Mouse (Mus musculus) neutrophil, adult 83 days (primary cell): ENCODE results near the gene Arid3a. TPM values are rescaled to one million over a fixed set of nuclear protein-coding genes. Genes with fewer than 3 reads are reported as not detected.

Experiments
- total RNA-seq, 2 experiments: library from RNA; stranded (reverse); gene quantifications; one replicate each; pipeline ENCODE4 v1.2.4; 2023

Gene Arid3a
- total RNA-seq = 100 to 1,000 TPM; 176 to 193 TPM

GRCm38 (mm10) chr10:79926491-79927323 is at the start of gene Arid3a:
TSS of gene Arid3a (plus strand) at chr10:79927043.

GRCm38 (mm10) chr10:79886054-79886453 is 40.8 kb upstream of the Arid3a start, which contains the start of gene Elane:
TSS of gene Elane (plus strand) at chr10:79886247.

GRCm38 (mm10) chr10:79890670-79891069 is 36.2 kb upstream of the Arid3a start, which contains the start of gene Cfd:
TSS of gene Cfd (plus strand) at chr10:79890853.

GRCm38 (mm10) chr10:79908167-79909091 is 18.4 kb upstream of the Arid3a start, which contains the start of gene Med16:
TSS of gene Med16 (minus strand) at chr10:79908923.

GRCm38 (mm10) chr10:79910556-79910955 is 16.3 kb upstream of the Arid3a start, which contains the start of gene Gm26602:
TSS of gene Gm26602 (plus strand) at chr10:79910856.

GRCm38 (mm10) chr10:79916808-79917531 is 9.9 kb upstream of the Arid3a start, which contains the start of gene Kiss1r:
TSS of gene Kiss1r (plus strand) at chr10:79916971.

GRCm38 (mm10) chr10:79920958-79921535 is 5.8 kb upstream of the Arid3a start, which contains the start of gene R3hdm4:
TSS of gene R3hdm4 (minus strand) at chr10:79921208.

GRCm38 (mm10) chr10:79959847-79960601 is 33.2 kb downstream of the Arid3a start, which contains the start of gene Wdr18:
TSS of gene Wdr18 (plus strand) at chr10:79960152.

GRCm38 (mm10) chr10:79970415-79971182 is 43.8 kb downstream of the Arid3a start, which contains the start of gene Grin3b:
TSS of gene Grin3b (plus strand) at chr10:79970715.

GRCm38 (mm10) chr10:79984195-79984816 is 57.5 kb downstream of the Arid3a start, which contains the start of gene Tmem259:
TSS of gene Tmem259 (minus strand) at chr10:79984330.

GRCm38 (mm10) chr10:79988506-79989271 is 61.8 kb downstream of the Arid3a start, which contains the start of gene Cnn2:
TSS of gene Cnn2 (plus strand) at chr10:79988584.

GRCm38 (mm10) chr10:79996272-79997033 is 69.6 kb downstream of the Arid3a start, which contains the start of gene Abca7:
TSS of gene Abca7 (plus strand) at chr10:79996494.

Other genes starting within 250 kb of the Arid3a start
- 10 to 100 TPM; 68.4 to 73.0 TPM for gene Cdc34, start 244.8 kb upstream of the Arid3a start, total RNA-seq
- 1 to 10 TPM; 1.2 to 2.0 TPM for gene Gzmm, start 238.0 kb upstream of the Arid3a start, total RNA-seq
- 100 to 1,000 TPM; 142 to 159 TPM for gene Bsg, start 222.6 kb upstream of the Arid3a start, total RNA-seq
- under 1 TPM in 1 of 2 experiments, not detected in 1; 0.31 TPM for gene Hcn2, start 210.4 kb upstream of the Arid3a start, total RNA-seq
- 10 to 100 TPM; 12.2 to 14.2 TPM for gene Polrmt, start 180.5 kb upstream of the Arid3a start, total RNA-seq
- not detected for gene Fgf22, start 172.0 kb upstream of the Arid3a start, total RNA-seq
- 10 to 100 TPM; 23.5 to 29.1 TPM for gene Rnf126, start 160.1 kb upstream of the Arid3a start, total RNA-seq
- gene Fstl3, start 149.8 kb upstream of the Arid3a start, total RNA-seq = 1 to 10 TPM; 4.3 to 4.5 TPM
- gene Prss57, start 136.1 kb upstream of the Arid3a start, total RNA-seq = 10 to 100 TPM; 22.9 to 23.5 TPM
- 100 to 1,000 TPM; 118 to 122 TPM for gene Palm, start 133.5 kb upstream of the Arid3a start, total RNA-seq
- gene Misp, start 106.1 kb upstream of the Arid3a start, total RNA-seq = 1 to 10 TPM in 1 of 2 experiments, under 1 TPM in 1; 0.64 to 1.1 TPM
- gene Ptbp1, start 72.6 kb upstream of the Arid3a start, total RNA-seq = 100 to 1,000 TPM; 255 to 282 TPM
- 100 to 1,000 TPM; 525 to 560 TPM for gene Prtn3, start 52.6 kb upstream of the Arid3a start, total RNA-seq
- 10 to 100 TPM; 20.1 to 25.2 TPM for gene Plppr3, start 52.4 kb upstream of the Arid3a start, total RNA-seq
- gene Elane, start 40.8 kb upstream of the Arid3a start, total RNA-seq = 100 to 1,000 TPM; 647 to 654 TPM
- under 1 TPM in 1 of 2 experiments, not detected in 1; 0.46 TPM for gene Cfd, start 36.2 kb upstream of the Arid3a start, total RNA-seq
- gene Med16, start 18.1 kb upstream of the Arid3a start, total RNA-seq = 10 to 100 TPM; 33.3 to 34.5 TPM
- gene Gm26602, start 16.2 kb upstream of the Arid3a start, total RNA-seq = not detected
- 1 to 10 TPM; 4.2 to 5.2 TPM for gene Kiss1r, start 10.1 kb upstream of the Arid3a start, total RNA-seq
- gene R3hdm4, start 5.8 kb upstream of the Arid3a start, total RNA-seq = 100 to 1,000 TPM; 448 to 486 TPM
- 1 to 10 TPM; 8.5 to 9.7 TPM for gene Wdr18, start 33.1 kb downstream of the Arid3a start, total RNA-seq
- under 1 TPM in 1 of 2 experiments, not detected in 1; 0.20 TPM for gene Grin3b, start 43.7 kb downstream of the Arid3a start, total RNA-seq
- gene Tmem259, start 57.3 kb downstream of the Arid3a start, total RNA-seq = 10 to 100 TPM; 64.3 to 74.9 TPM
- 100 to 1,000 TPM; 518 to 532 TPM for gene Cnn2, start 61.5 kb downstream of the Arid3a start, total RNA-seq
- gene Abca7, start 69.5 kb downstream of the Arid3a start, total RNA-seq = 100 to 1,000 TPM; 108 to 114 TPM
- gene Arhgap45, start 89.6 kb downstream of the Arid3a start, total RNA-seq = 100 to 1,000 TPM; 413 to 426 TPM
- 10 to 100 TPM; 40.4 to 41.4 TPM for gene Polr2e, start 112.8 kb downstream of the Arid3a start, total RNA-seq
- gene Gpx4, start 120.1 kb downstream of the Arid3a start, total RNA-seq = 100 to 1,000 TPM; 313 to 334 TPM
- gene Sbno2, start 178.5 kb downstream of the Arid3a start, total RNA-seq = 100 to 1,000 TPM; 125 to 162 TPM
- gene Stk11, start 188.8 kb downstream of the Arid3a start, total RNA-seq = 100 to 1,000 TPM; 175 to 179 TPM
- 100 to 1,000 TPM; 122 to 126 TPM for gene Atp5d, start 211.6 kb downstream of the Arid3a start, total RNA-seq
- 1 to 10 TPM; 1.3 to 1.7 TPM for gene Cbarp, start 213.8 kb downstream of the Arid3a start, total RNA-seq
- gene Midn, start 221.2 kb downstream of the Arid3a start, total RNA-seq = 100 to 1,000 TPM; 232 to 270 TPM
- gene Cirbp, start 238.9 kb downstream of the Arid3a start, total RNA-seq = 10 to 100 TPM; 33.5 to 40.3 TPM
- 1 to 10 TPM; 5.4 to 6.7 TPM for gene 1600002K03Rik, start 245.9 kb downstream of the Arid3a start, total RNA-seq